Mouse (Mus musculus): ENCODE data around the gene Masp2.

DNA sequence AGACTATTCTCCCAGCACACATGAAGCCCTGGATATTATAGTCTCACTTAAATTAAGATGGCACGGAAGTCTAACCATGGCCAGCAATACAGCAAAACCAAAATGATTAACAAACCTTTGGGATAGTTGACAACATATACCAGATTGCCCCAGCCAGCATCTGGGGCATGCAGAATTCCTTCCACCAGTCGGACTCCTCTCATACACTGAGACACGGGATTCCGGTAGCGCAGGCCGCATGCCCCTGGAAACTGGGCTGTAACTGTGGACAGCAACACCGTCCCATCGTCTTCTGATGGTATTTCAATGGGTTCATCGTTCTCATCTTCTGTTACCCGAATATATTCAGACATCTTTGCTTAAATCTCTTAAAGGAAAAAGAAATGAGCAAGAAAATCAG lies 22.7 kb downstream of the Masp2 start:
- TF ChIP-seq CTCF (IDR thresholded peaks at IDR 0.05; ENCODE audit: low read depth) (no peak), EP300 (IDR thresholded peaks at IDR 0.05; ENCODE audit: low read depth) (no peak)

Measured in heart, postnatal 0 days (tissue).